Mouse (Mus musculus) fat pad, adult 2 months (tissue): ENCODE results near the gene Mettl21a.
"Not testable (repeated sequence)": the region's sequence is repeated elsewhere in the genome, so short reads cannot be mapped to it uniquely, and the experiment has no call there.

Source experiments
- DNase-seq: peaks from one replicate; pipeline ENCODE4 v3.0.0-alpha.2; 2011; ENCODE audit warnings: low read depth, low spot score; ENCODE audit errors: extremely low read depth

The Mettl21a gene

DNA sequence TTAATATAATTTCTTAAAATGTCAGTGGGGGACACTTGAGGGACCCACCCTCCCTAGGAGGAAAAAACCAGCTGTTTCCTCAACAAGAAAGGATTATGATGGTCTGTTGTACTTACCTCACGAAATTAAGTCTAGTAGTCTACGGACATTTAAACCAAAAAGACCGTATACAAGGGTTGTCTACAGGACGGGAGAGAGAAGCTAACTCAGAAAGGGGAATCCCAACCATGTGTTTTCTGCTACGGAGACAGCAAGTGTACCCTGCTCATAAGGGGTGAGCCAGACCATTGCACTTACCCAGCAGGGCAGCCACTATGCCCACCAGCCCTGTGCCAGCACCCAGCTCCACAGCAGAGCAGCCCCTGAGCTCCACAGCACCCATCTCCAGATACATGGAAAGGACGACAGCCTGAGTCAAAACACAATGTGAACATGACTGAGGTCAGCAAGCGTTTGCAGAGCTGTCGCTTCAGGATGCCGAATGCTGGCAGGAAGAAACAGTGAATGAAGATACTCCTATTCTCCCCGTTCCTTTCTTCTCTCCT, 2.2 kb downstream of the Mettl21a start:
- DNase-seq: no peak

GRCm38 (mm10) chr1:64614311-64614710, 2.7 kb downstream of the Mettl21a start:
- no peak for DNase-seq

DNA sequence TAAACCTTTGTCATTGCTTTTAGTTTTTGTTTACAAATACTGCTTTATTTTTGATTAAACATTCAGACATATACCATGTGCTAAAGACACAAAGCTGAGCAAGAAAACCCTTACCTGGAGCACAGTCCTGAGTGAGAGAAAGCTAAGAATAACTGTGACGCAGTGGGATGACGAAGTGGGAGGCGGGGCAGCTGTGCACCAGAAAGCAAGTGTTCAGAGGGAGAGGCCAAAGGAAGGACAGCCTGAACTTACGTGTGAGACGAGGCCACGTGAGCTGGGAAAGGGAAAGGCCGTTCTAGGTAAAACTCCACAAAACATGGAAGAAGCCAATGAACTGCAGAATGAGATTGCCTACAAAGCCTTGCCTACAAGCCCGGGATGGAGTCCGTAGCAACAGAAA, 7.1 kb downstream of the Mettl21a start:
- no peak for DNase-seq

DNA sequence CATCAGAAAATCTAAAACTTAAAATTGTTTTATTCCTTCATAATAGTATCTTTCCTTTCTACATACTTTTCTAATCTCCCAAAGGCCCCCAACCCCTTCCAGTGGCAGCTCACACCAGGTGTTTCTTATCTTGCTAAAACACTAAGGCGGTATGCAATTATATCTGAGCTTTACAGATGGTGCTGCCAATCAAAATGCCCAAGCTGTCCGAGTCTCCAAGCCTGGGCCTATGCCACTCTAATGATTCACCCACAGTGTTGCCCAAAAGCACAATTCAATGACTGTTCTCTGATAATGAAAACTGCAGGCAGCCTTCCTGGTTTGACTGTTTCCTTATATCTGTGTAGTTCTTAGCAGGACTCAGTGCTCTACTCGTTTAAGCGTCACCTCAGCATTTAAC, 7.9 kb downstream of the Mettl21a start:
- no peak for DNase-seq

DNA sequence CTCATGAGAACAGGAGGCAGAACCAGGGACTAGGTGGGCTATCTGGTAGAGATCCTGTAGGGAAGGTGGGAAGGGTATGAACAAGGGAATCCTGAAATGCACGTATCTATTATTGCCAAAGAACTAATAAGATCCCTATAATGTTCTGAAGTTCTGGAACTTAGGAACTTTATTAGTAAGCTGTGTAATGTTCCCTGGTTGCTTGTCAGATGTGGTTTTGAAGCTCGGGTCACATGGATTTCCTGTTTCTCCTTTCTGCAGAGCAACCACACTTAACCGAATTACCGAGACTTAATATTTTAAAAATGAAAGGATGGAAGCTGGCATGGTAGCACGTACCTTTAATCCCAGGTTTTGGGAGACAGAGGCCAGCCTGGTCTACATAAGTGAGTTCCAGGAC, 13.7 kb downstream of the Mettl21a start:
- DNase-seq: no peak

DNA sequence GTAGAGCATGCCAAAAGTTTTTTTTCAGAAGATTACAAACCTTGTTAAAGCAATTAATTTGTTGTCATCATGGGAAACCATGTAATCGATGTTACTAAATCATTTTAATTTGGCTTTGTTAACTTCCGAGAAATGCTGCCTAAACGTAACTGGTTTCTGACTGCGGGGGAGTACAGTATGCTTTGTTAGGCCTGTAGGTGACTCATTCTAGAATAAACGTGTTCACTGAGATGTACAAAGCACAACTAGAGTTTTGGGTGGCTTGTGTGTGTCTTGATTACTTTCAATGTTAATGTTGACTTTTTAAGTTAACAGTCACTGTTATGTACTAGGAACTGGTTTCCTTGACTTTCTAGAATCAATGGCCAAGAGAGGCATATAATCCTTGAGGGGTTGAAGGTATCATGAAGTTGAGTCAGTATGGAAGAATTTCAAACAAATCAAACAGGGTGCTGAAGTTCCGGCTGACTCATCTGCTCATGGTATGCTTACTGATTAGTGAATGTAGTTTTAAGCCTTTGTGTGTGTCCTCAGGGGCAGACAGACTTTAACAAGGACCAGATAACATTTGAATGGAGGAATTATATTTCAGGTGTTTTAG, 15.7 kb downstream of the Mettl21a start:
- DNase-seq: peak; percentile 28

GRCm38 (mm10) chr1:64600413-64601077, 16.5 kb downstream of the Mettl21a start:
- no peak for DNase-seq

GRCm38 (mm10) chr1:64598926-64599325, 18.1 kb downstream of the Mettl21a start:
- no peak for DNase-seq

GRCm38 (mm10) chr1:64578801-64579200, 38.2 kb downstream of the Mettl21a start:
- DNase-seq: no peak

- not testable (repeated sequence) for DNase-seq
These were observed 39.1 kb downstream of the Mettl21a start for GRCm38 (mm10) chr1:64577911-64578310.

- DNase-seq: no peak
These were observed 40.3 kb downstream of the Mettl21a start for GRCm38 (mm10) chr1:64576732-64577131.

- DNase-seq: no peak
These were observed 41.0 kb downstream of the Mettl21a start for GRCm38 (mm10) chr1:64576022-64576421.

GRCm38 (mm10) chr1:64568206-64568605, 48.8 kb downstream of the Mettl21a start:
- DNase-seq: peak; percentile 46

- DNase-seq: no peak
These were observed 56.9 kb downstream of the Mettl21a start for GRCm38 (mm10) chr1:64560105-64560504.
